Mouse (Mus musculus) ES-Bruce4 (cell line): ENCODE measurements around the gene Plb1. TPM values are rescaled to one million over a fixed set of nuclear protein-coding genes. Genes with fewer than 3 reads are reported as not detected.

Experiments used
- H3K27ac ChIP-seq: 2 replicates; pipeline ENCODE4 v1.5.1; 2012; ENCODE audit warnings: low read length, inconsistent platforms; ENCODE audit not compliant: insufficient read depth
- H3K27me3 ChIP-seq: 2 replicates; pipeline ENCODE4 v1.6.1; 2012; ENCODE audit warnings: mild to moderate bottlenecking, low read length, inconsistent platforms; ENCODE audit not compliant: control insufficient read depth, poor library complexity, insufficient read depth, severe bottlenecking
- H3K36me3 ChIP-seq: 2 replicates; pipeline ENCODE4 v1.6.1; 2012; ENCODE audit warnings: inconsistent platforms, mild to moderate bottlenecking, low read length, moderate library complexity; ENCODE audit not compliant: control insufficient read depth, poor library complexity, insufficient read depth, severe bottlenecking
- H3K4me1 ChIP-seq: one replicate; pipeline ENCODE4 v1.8.1; 2011; ENCODE audit warnings: low read length; ENCODE audit not compliant: control insufficient read depth, insufficient read depth
- H3K4me3 ChIP-seq: 2 replicates; pipeline ENCODE4 v1.5.1; 2011; ENCODE audit warnings: low read depth, mild to moderate bottlenecking, low read length
- H3K9ac ChIP-seq: 2 replicates; pipeline ENCODE4 v1.6.1; 2012; ENCODE audit warnings: low read depth, mild to moderate bottlenecking, inconsistent platforms; ENCODE audit not compliant: poor library complexity, severe bottlenecking
- H3K9me3 ChIP-seq: replicated peaks from 2 replicates; pipeline ENCODE4 v1.6.1; 2012; ENCODE audit warnings: mild to moderate bottlenecking, low read length, inconsistent platforms; ENCODE audit not compliant: control insufficient read depth, poor library complexity, insufficient read depth, severe bottlenecking
- CTCF ChIP-seq: IDR thresholded peaks from one replicate; pipeline ENCODE4 v1.8.1; 2011; ENCODE audit warnings: low read depth, low read length
- EP300 ChIP-seq: IDR thresholded peaks from 2 replicates; pipeline ENCODE4 v1.6.1; 2011; ENCODE audit warnings: low read depth, low read length; ENCODE audit not compliant: insufficient read depth
- POLR2A ChIP-seq: IDR thresholded peaks from one replicate; pipeline ENCODE4 v1.8.1; 2011; ENCODE audit warnings: low read length; ENCODE audit not compliant: insufficient read depth
- polyA plus RNA-seq: library from polyadenylated mRNA; stranded (reverse); fragments of >200 nt; gene quantifications from 2 replicates; pipeline ENCODE4 v1.2.4, GENCODE M21; 2011; ENCODE audit warnings: low read depth; ENCODE audit not compliant: missing spikeins, insufficient read depth, insufficient read length

Gene Plb1
- polyA plus RNA-seq, 1 experiment = not detected

DNA sequence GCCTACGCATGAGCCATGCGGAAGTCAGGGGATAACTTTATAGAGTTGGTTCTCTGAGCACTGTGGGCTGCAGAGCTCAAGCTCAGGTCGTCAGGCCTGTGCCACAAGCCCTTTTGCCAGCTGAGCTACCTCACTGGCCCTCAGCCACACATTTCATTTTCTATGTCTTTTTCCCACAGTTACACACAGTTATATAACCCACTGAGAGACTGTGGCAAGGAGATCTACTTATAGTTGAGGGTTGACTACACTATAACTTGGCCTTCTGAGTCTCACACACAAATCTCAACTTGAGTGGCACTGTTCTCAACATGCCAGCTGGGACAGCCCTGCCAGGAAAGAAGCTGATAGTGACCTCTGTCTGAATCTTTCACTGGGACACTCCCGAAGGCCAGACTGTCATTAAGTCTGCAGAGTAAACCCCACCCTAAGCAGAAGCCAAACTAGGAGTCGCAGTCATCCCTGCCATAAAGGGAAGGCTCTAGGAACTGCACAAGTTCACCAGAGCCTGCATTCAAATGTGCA is 182.0 kb downstream of the Plb1 start:
- Histone ChIP-seq H3K4me3 (no peak overlapping the region), H3K4me1 (peaks cover 2% of the 10 kb centered on the region), H3K27ac (no peak overlapping the region), H3K9ac (no peak overlapping the region), H3K27me3 (no peaks in the 10 kb centered on the region), H3K36me3 (no peaks in the 10 kb centered on the region), H3K9me3 (no peaks in the 10 kb centered on the region)
- TF ChIP-seq POLR2A = no peak
- no peak for TF ChIP-seq EP300
- TF ChIP-seq CTCF = no peak

DNA sequence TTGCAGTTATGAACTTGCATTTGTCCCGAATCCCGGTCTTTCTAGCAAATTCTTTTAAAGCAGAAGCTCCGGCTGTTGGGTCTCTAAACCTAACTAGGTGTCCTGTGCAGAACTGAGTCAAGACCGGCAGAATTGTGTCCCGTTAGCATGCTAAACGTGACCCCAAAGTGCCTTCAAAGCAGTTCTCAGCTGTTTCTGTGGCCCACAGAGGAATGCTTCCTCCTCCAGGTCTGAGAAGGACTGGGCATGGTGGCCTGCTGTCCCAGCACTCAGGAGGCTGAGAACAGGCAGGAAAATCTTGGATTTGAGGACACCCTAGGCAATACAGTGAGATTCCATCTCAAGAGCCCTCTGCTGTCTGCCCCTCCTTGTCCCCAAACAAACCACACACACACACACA is 183.0 kb downstream of the Plb1 start:
- Histone ChIP-seq H3K9me3 (no peaks in the 10 kb centered on the region), H3K27ac (no peak overlapping the region), H3K4me3 (no peak overlapping the region), H3K27me3 (no peaks in the 10 kb centered on the region), H3K36me3 (no peaks in the 10 kb centered on the region), H3K4me1 (peaks cover 2% of the 10 kb centered on the region), H3K9ac (no peak overlapping the region)
- no peak for TF ChIP-seq CTCF
- TF ChIP-seq EP300 = no peak
- TF ChIP-seq POLR2A = no peak

Other genes with a start within 250 kb of the Plb1 start
- 20.1 and 23.9 TPM in 2 replicates for gene Fosl2, start 96.9 kb upstream of the Plb1 start, polyA plus RNA-seq
- gene Ppp1cb, start 226.1 kb downstream of the Plb1 start, polyA plus RNA-seq = 498 and 501 TPM in 2 replicates